Mouse (Mus musculus): ENCODE data around the gene Rundc3a. TPM values are rescaled to one million over a fixed set of nuclear protein-coding genes. Genes with fewer than 3 reads are reported as not detected.

Gene Rundc3a
- polyA plus RNA-seq (2012; ENCODE audit: insufficient read depth, insufficient read length, missing spikeins): not detected in 2 replicates

- TF ChIP-seq CTCF (IDR thresholded peaks at IDR 0.05; ENCODE audit: low read depth, low read length) (no peak), POLR2A (IDR thresholded peaks at IDR 0.05; ENCODE audit: borderline replicate concordance, low read depth, low read length) (no peak)
- H3K4me1 ChIP-seq (ENCODE audit: control insufficient read depth, insufficient read depth, low read length): peaks cover 8% of the 10 kb centered on the region
- H3K4me3 ChIP-seq (ENCODE audit: insufficient read depth, low read length): peak within 1 kb of the TSS; percentile 26
- H3K27ac ChIP-seq (ENCODE audit: insufficient read depth, low read depth, low read length): no peak within 1 kb of the TSS
Measured at GRCm38 (mm10) chr11:102393238-102393634, at the start of gene Rundc3a. Gene Rundc3a (plus strand): TSS chr11:102393403.

GRCm38 (mm10) chr11:102344458-102344857, 48.7 kb upstream of the Rundc3a start:
- H3K27ac ChIP-seq (ENCODE audit: insufficient read depth, low read depth, low read length): no peak overlapping the region
- no peak for TF ChIP-seq CTCF (IDR thresholded peaks at IDR 0.05; ENCODE audit: low read depth, low read length)
- TF ChIP-seq POLR2A (IDR thresholded peaks at IDR 0.05; ENCODE audit: borderline replicate concordance, low read depth, low read length): no peak
- H3K4me3 ChIP-seq (ENCODE audit: insufficient read depth, low read length): no peak overlapping the region
- peaks cover 5% of the 10 kb centered on the region for H3K4me1 ChIP-seq (ENCODE audit: control insufficient read depth, insufficient read depth, low read length)

- Histone ChIP-seq H3K27ac (ENCODE audit: insufficient read depth, low read depth, low read length) (no peak overlapping the region), H3K4me1 (ENCODE audit: control insufficient read depth, insufficient read depth, low read length) (peaks cover 9% of the 10 kb centered on the region), H3K4me3 (ENCODE audit: insufficient read depth, low read length) (no peak overlapping the region)
- no peak for TF ChIP-seq CTCF (IDR thresholded peaks at IDR 0.05; ENCODE audit: low read depth, low read length)
- no peak for TF ChIP-seq POLR2A (IDR thresholded peaks at IDR 0.05; ENCODE audit: borderline replicate concordance, low read depth, low read length)
Measured at GRCm38 (mm10) chr11:102346926-102347325, 46.3 kb upstream of the Rundc3a start.

GRCm38 (mm10) chr11:102347683-102348082, 45.5 kb upstream of the Rundc3a start:
- TF ChIP-seq CTCF (IDR thresholded peaks at IDR 0.05; ENCODE audit: low read depth, low read length) (no peak), POLR2A (IDR thresholded peaks at IDR 0.05; ENCODE audit: borderline replicate concordance, low read depth, low read length) (no peak)
- H3K27ac ChIP-seq (ENCODE audit: insufficient read depth, low read depth, low read length): no peak overlapping the region
- no peak overlapping the region for H3K4me3 ChIP-seq (ENCODE audit: insufficient read depth, low read length)
- peaks cover 9% of the 10 kb centered on the region for H3K4me1 ChIP-seq (ENCODE audit: control insufficient read depth, insufficient read depth, low read length)

DNA sequence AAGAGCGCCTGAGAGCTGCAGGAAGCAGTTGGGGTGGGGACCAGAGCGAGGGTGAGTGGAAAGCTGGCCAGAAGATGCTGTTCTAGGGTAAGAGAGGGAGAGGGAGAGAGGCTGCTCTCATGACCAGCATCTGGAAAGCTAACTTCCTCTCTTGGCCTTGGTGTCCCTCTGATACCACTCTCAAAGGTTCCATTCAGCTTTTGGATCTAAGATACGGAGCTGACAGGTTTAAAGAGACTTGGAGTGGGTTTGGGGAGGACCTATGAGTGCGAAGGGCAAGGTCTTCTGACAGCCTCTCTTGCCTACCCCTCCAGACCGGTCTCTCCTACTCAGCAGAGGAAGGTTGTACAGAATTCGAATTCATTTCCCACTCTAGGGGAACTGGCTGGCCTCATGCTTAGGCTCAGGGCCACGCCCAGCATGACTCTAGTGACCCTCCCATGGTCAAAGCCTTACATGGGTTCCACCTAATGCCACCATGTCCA, 45.1 kb upstream of the Rundc3a start:
- peaks cover 9% of the 10 kb centered on the region for H3K4me1 ChIP-seq (ENCODE audit: control insufficient read depth, insufficient read depth, low read length)
- H3K27ac ChIP-seq (ENCODE audit: insufficient read depth, low read depth, low read length): no peak overlapping the region
- no peak overlapping the region for H3K4me3 ChIP-seq (ENCODE audit: insufficient read depth, low read length)
- no peak for TF ChIP-seq CTCF (IDR thresholded peaks at IDR 0.05; ENCODE audit: low read depth, low read length)
- TF ChIP-seq POLR2A (IDR thresholded peaks at IDR 0.05; ENCODE audit: borderline replicate concordance, low read depth, low read length): no peak

- no peak overlapping the region for H3K4me3 ChIP-seq (ENCODE audit: insufficient read depth, low read length)
- H3K27ac ChIP-seq (ENCODE audit: insufficient read depth, low read depth, low read length): no peak overlapping the region
- H3K4me1 ChIP-seq (ENCODE audit: control insufficient read depth, insufficient read depth, low read length): peaks cover 9% of the 10 kb centered on the region
- TF ChIP-seq CTCF (IDR thresholded peaks at IDR 0.05; ENCODE audit: low read depth, low read length) (no peak), POLR2A (IDR thresholded peaks at IDR 0.05; ENCODE audit: borderline replicate concordance, low read depth, low read length) (no peak)
Measured at GRCm38 (mm10) chr11:102348771-102349170, 44.4 kb upstream of the Rundc3a start.

GRCm38 (mm10) chr11:102349189-102349954, 43.8 kb upstream of the Rundc3a start:
- no peak for TF ChIP-seq CTCF (IDR thresholded peaks at IDR 0.05; ENCODE audit: low read depth, low read length)
- TF ChIP-seq POLR2A (IDR thresholded peaks at IDR 0.05; ENCODE audit: borderline replicate concordance, low read depth, low read length): no peak
- no peak overlapping the region for H3K4me3 ChIP-seq (ENCODE audit: insufficient read depth, low read length)
- no peak overlapping the region for H3K27ac ChIP-seq (ENCODE audit: insufficient read depth, low read depth, low read length)
- peaks cover 9% of the 10 kb centered on the region for H3K4me1 ChIP-seq (ENCODE audit: control insufficient read depth, insufficient read depth, low read length)

DNA sequence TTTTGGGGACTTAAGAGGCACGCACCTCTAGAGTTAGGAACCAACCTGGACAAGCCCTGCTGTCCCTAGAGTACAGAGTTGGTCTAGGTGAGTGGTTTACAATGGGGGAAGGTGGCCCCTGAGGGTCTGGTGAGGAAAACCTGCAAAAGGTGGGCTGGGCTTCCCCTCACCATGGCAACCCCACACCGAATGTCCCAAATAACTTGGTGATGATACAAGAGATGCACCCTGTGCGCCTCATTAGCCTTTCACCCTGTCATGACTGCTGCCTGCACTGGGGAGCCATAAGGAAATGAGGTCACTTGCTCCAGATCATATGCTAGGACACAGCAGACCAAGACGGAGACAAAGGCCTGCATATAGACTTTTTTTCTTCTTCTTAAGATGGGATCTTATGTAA, 42.8 kb upstream of the Rundc3a start:
- no peak overlapping the region for H3K4me3 ChIP-seq (ENCODE audit: insufficient read depth, low read length)
- TF ChIP-seq CTCF (IDR thresholded peaks at IDR 0.05; ENCODE audit: low read depth, low read length) (no peak), POLR2A (IDR thresholded peaks at IDR 0.05; ENCODE audit: borderline replicate concordance, low read depth, low read length) (no peak)
- H3K27ac ChIP-seq (ENCODE audit: insufficient read depth, low read depth, low read length): no peak overlapping the region
- peaks cover 9% of the 10 kb centered on the region for H3K4me1 ChIP-seq (ENCODE audit: control insufficient read depth, insufficient read depth, low read length)

- H3K27ac ChIP-seq (ENCODE audit: insufficient read depth, low read depth, low read length): no peak overlapping the region
- H3K4me3 ChIP-seq (ENCODE audit: insufficient read depth, low read length): no peak overlapping the region
- no peak for TF ChIP-seq POLR2A (IDR thresholded peaks at IDR 0.05; ENCODE audit: borderline replicate concordance, low read depth, low read length)
- TF ChIP-seq CTCF (IDR thresholded peaks at IDR 0.05; ENCODE audit: low read depth, low read length): no peak
- peaks cover 9% of the 10 kb centered on the region for H3K4me1 ChIP-seq (ENCODE audit: control insufficient read depth, insufficient read depth, low read length)
Measured at GRCm38 (mm10) chr11:102350981-102351523, 42.2 kb upstream of the Rundc3a start.

DNA sequence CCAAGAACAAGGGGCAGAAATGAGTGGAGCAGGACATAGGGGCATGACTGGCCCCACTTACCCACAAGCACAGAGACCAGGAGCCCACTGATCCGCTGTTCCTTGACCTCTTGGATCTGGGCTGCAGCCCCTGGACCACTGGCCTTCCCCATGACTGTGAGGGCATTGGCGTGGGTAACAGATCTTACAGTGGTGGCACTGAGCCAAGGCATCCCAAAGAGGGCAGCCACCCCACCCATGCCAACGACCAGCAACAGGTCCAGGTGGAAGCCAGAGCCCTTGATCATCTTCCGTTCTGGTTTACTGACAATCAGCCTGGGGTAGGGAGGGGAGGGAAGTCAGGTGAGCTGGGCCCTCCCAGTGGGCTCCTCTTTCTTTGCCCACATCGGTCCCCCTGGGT, 40.8 kb upstream of the Rundc3a start:
- Histone ChIP-seq H3K4me3 (ENCODE audit: insufficient read depth, low read length) (no peak overlapping the region), H3K27ac (ENCODE audit: insufficient read depth, low read depth, low read length) (no peak overlapping the region)
- TF ChIP-seq CTCF (IDR thresholded peaks at IDR 0.05; ENCODE audit: low read depth, low read length) (no peak), POLR2A (IDR thresholded peaks at IDR 0.05; ENCODE audit: borderline replicate concordance, low read depth, low read length) (no peak)

More for the DNA sequence above, 40.8 kb upstream of the Rundc3a start:
- H3K4me1 ChIP-seq (ENCODE audit: control insufficient read depth, insufficient read depth, low read length): peaks cover 9% of the 10 kb centered on the region

Data from bone marrow macrophage, adult 2 months (primary cell).